Mouse (Mus musculus) limb, embryonic 14.5 days (tissue): ENCODE results near the gene Slc25a14. TPM values are rescaled to one million over a fixed set of nuclear protein-coding genes. Genes with fewer than 3 reads are reported as not detected.

Experiments
- ATAC-seq: fragments of 200-750 bp; cut with Nextera tagmentation; 2 replicates; pipeline ENCODE4 v1.8.0; 2017; ENCODE audit warnings: low read depth, moderate number of reproducible peaks, moderate TSS enrichment; ENCODE audit not compliant: low FRiP score
- DNase-seq: peaks from one replicate; pipeline ENCODE4 v3.0.0-alpha.2; 2015; ENCODE audit warnings: low spot score
- H3K27ac ChIP-seq: fragments of 300-500 bp; sonication (generic); replicated peaks from 2 replicates; pipeline ENCODE4 v1.5.1; 2014; ENCODE audit warnings: low read depth, mild to moderate bottlenecking, low read length, moderate library complexity, mixed read lengths
- H3K27me3 ChIP-seq: fragments of 300-500 bp; sonication (generic); 2 replicates; pipeline ENCODE4 v1.6.1; 2014; ENCODE audit warnings: low read length, mixed read lengths; ENCODE audit not compliant: control insufficient read depth, insufficient read depth
- H3K36me3 ChIP-seq: fragments of 300-500 bp; sonication (generic); 2 replicates; pipeline ENCODE4 v1.6.1; 2014; ENCODE audit warnings: mild to moderate bottlenecking, low read length, moderate library complexity, mixed read lengths; ENCODE audit not compliant: control insufficient read depth, insufficient read depth
- H3K4me1 ChIP-seq: fragments of 300-500 bp; sonication (generic); 2 replicates; pipeline ENCODE4 v1.6.1; 2014; ENCODE audit warnings: antibody characterized with exemption, low read length, mixed read lengths; ENCODE audit not compliant: control insufficient read depth, insufficient read depth
- H3K4me2 ChIP-seq: fragments of 300-500 bp; sonication (generic); replicated peaks from 2 replicates; pipeline ENCODE4 v1.6.1; 2014; ENCODE audit warnings: low read depth, mild to moderate bottlenecking, low read length, moderate library complexity; ENCODE audit not compliant: severe bottlenecking
- H3K4me3 ChIP-seq: fragments of 300-500 bp; sonication (generic); replicated peaks from 2 replicates; pipeline ENCODE4 v1.5.1; 2014; ENCODE audit warnings: low read length
- H3K9ac ChIP-seq: fragments of 300-500 bp; sonication (generic); 2 replicates; pipeline ENCODE4 v1.6.1; 2014; ENCODE audit warnings: mild to moderate bottlenecking, low read depth, low read length, moderate library complexity; ENCODE audit not compliant: severe bottlenecking
- H3K9me3 ChIP-seq: fragments of 300-500 bp; sonication (generic); 2 replicates; pipeline ENCODE4 v1.6.1; 2016; ENCODE audit warnings: low read length; ENCODE audit not compliant: control insufficient read depth
- POLR2A ChIP-seq: fragments of 200-500 bp; IDR thresholded peaks from 2 replicates; pipeline ENCODE4 v1.8.0; 2012; ENCODE audit warnings: inconsistent platforms, mild to moderate bottlenecking, moderate library complexity, borderline replicate concordance; ENCODE audit not compliant: insufficient read depth, insufficient read length; ENCODE audit errors: extremely low read depth
- WGBS: fragments of 180-500 bp; shearing (Covaris S2); extraction: QIAGEN DNeasy Blood & Tissue Kit; methylation state at CpG from one replicate; pipeline ENCODE4 v1.1.7; 2014; 5-methylcytosine and 5-hydroxymethylcytosine counted together
- polyA plus RNA-seq, 2 experiments: library from polyadenylated mRNA; depleted of rRNA in 1 of 2; stranded (reverse) in 1 of 2; unstranded in 1 of 2; fragments of >200 nt; fragmentation: Nextera tagmentation in 1 of 2; extraction: Ambion mirVana in 1 of 2; gene quantifications; 2 replicates each; pipeline versions ENCODE4 v1.2.1 to v1.2.3; 2012 to 2014

Gene Slc25a14
- polyA plus RNA-seq, 2 experiments: 12.1 to 12.6 TPM

DNA sequence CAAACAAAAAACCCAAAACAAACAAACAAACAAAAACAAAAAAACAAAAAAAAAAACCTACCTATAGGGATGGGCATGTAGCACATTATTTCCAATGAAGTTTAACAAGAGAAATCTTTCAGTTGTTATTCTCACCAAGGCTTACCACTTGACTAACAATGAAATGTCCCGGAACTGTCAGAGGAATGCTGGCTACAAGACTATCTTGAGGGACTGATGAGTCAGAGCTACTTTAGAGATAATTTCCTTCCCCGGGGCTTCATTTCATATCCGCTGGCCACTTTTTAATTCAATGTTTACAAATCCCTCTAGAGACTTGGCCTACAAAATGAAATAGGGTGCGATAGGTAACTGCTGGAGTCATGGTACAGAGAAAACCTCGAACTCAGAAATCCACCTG is 26.3 kb upstream of the Slc25a14 start:
- TF ChIP-seq POLR2A: no peak
- 88% methylated on average over 5 of the region's 5 CpGs for WGBS
- no peak for DNase-seq
- no peak overlapping the region for H3K27ac ChIP-seq
- no peak for ATAC-seq
- no peaks in the 10 kb centered on the region for H3K36me3 ChIP-seq
- no peak overlapping the region for H3K9ac ChIP-seq
- H3K27me3 ChIP-seq: no peaks in the 10 kb centered on the region
- H3K4me1 ChIP-seq: no peaks in the 10 kb centered on the region
- no peak overlapping the region for H3K4me3 ChIP-seq
- H3K9me3 ChIP-seq: no peaks in the 10 kb centered on the region
- H3K4me2 ChIP-seq: no peak overlapping the region

DNA sequence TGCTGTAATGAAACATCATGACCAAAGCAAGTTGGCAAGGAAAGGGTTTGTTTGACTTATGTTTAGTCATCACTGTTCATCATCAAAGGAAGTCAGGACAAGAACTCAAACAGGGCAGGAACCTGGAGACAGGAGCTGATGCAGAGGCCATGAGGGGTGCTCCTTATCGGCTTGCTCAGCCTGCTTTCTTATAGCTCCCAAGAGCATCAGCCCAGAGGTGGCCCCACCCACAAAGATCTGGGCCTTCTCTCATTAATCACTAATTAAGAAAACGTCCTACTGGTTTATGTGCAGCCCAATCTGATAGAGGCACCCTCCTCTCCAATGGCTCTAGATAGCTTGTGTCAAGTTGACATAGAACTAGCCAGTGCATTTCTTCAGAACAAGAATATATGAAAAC is 18.3 kb upstream of the Slc25a14 start:
- Histone ChIP-seq H3K36me3 (no peaks in the 10 kb centered on the region), H3K4me3 (no peak overlapping the region), H3K27me3 (no peaks in the 10 kb centered on the region), H3K9me3 (no peaks in the 10 kb centered on the region), H3K27ac (no peak overlapping the region), H3K4me2 (no peak overlapping the region), H3K9ac (no peak overlapping the region), H3K4me1 (no peaks in the 10 kb centered on the region)
- ATAC-seq (no peak), DNase-seq (no peak)
- 46% methylated on average over 2 of the region's 2 CpGs for WGBS
- no peak for TF ChIP-seq POLR2A

DNA sequence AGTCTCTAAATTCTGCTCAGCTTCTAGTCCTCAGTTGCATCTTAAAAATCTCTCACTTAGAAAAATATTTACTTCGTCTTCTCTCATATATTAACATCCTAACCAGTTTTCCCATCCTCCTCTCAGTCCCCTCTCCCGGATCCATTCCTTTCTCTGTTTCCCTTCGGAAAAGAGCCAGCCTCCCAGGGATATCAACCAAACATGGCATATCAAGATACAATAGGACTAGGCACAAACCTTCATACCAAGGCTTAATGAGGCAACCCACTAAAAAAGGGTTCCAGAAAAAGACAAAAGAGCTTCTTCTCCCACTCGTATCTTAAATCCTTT is 199 bp upstream of the Slc25a14 start:
- DNase-seq (no peak), ATAC-seq (0 out of 2 replicates have a peak, but pooled peaks have one; percentile 16)
- Histone ChIP-seq H3K27ac (peak overlapping the region; percentile 68), H3K4me3 (peak overlapping the region; percentile 50), H3K4me2 (peak overlapping the region; percentile 49), H3K9me3 (no peaks in the 10 kb centered on the region), H3K4me1 (no peaks in the 10 kb centered on the region), H3K27me3 (no peaks in the 10 kb centered on the region), H3K9ac (peak overlapping the region; percentile 50), H3K36me3 (no peaks in the 10 kb centered on the region)
- no peak for TF ChIP-seq POLR2A
- WGBS: 21% methylated on average over 4 of the region's 4 CpGs

DNA sequence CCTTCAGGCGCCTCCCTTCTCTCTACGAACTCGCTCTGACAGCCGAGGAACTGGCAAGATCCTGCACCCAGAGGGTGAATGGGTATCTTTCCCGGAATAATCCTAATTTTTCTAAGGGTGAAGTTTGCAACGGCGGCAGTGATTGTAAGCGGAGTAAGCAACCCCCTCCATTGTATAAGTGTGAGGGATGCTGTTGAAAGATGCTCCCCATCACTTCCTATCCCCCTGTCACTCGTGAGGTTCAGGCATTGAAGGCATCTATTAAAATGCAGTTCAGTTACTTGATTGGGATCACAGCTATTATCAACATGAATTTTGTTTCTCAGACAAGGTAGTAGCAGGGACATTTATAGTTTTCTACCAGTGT is 824 bp downstream of the Slc25a14 start:
- 0 out of 2 replicates have a peak overlapping the region, but pooled peaks have one; percentile 68 for H3K27ac ChIP-seq
- ATAC-seq (no peak), DNase-seq (no peak)
- H3K36me3 ChIP-seq: no peaks in the 10 kb centered on the region
- 29% methylated on average over 9 of the region's 9 CpGs for WGBS
- H3K27me3 ChIP-seq: no peaks in the 10 kb centered on the region
- no peak for TF ChIP-seq POLR2A
- peak overlapping the region; percentile 50 for H3K9ac ChIP-seq
- H3K9me3 ChIP-seq: no peaks in the 10 kb centered on the region
- no peaks in the 10 kb centered on the region for H3K4me1 ChIP-seq
- peak overlapping the region; percentile 49 for H3K4me2 ChIP-seq
- peak overlapping the region; percentile 50 for H3K4me3 ChIP-seq

DNA sequence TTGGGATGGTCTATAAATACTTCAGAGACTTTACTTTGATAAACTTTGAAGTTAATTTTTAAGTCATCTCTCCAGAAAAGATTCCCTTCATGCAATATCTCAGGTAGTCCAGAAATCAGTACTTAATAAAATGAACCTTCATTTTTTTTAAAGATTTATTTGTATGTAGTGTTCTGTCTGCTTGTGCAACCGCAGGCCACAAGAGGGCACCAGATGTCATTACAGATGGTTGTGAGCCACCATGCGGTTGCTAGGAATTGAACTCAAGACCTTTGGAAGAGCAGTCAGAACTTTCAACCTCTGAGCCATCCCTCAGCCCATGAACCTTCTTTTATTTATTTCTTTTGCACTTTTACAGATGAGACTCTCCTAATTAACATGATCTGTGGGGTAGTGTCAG is 13.8 kb downstream of the Slc25a14 start:
- Histone ChIP-seq H3K4me1 (no peaks in the 10 kb centered on the region), H3K9me3 (no peaks in the 10 kb centered on the region), H3K27ac (no peak overlapping the region), H3K9ac (no peak overlapping the region), H3K27me3 (no peaks in the 10 kb centered on the region), H3K4me3 (no peak overlapping the region), H3K4me2 (no peak overlapping the region), H3K36me3 (no peaks in the 10 kb centered on the region)
- ATAC-seq (no peak), DNase-seq (no peak)
- WGBS: 60% methylated on average over 2 of the region's 2 CpGs
- TF ChIP-seq POLR2A: no peak

DNA sequence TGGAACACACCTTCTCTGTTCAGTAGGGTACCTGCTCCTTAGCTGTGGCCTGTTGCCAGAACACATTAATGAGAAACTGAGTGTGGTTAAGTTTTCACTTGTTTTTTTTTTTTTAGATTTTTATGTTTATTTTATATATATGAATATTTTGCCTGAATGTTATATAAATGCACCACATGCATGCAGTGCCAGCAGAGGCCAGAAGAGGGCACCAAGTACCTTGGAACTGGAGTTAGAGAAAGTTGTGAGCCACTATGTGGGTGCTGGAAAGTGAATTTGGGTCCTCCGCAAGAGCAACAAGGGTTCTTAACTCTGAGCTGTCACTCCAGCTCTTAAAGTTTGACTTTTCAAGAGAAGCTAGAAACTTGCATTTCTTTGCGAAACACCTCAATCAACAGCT is 20.9 kb downstream of the Slc25a14 start:
- H3K9me3 ChIP-seq: no peaks in the 10 kb centered on the region
- H3K27ac ChIP-seq: no peak overlapping the region
- no peak overlapping the region for H3K4me3 ChIP-seq
- H3K9ac ChIP-seq: no peak overlapping the region
- DNase-seq (no peak), ATAC-seq (no peak)
- H3K4me2 ChIP-seq: no peak overlapping the region
- no peaks in the 10 kb centered on the region for H3K4me1 ChIP-seq
- H3K27me3 ChIP-seq: no peaks in the 10 kb centered on the region
- 82% methylated on average over 2 of the region's 2 CpGs for WGBS
- H3K36me3 ChIP-seq: no peaks in the 10 kb centered on the region
- no peak for TF ChIP-seq POLR2A
